16 mouse cellular contexts compared by ENCODE assay signal in the genomic region with DNA sequence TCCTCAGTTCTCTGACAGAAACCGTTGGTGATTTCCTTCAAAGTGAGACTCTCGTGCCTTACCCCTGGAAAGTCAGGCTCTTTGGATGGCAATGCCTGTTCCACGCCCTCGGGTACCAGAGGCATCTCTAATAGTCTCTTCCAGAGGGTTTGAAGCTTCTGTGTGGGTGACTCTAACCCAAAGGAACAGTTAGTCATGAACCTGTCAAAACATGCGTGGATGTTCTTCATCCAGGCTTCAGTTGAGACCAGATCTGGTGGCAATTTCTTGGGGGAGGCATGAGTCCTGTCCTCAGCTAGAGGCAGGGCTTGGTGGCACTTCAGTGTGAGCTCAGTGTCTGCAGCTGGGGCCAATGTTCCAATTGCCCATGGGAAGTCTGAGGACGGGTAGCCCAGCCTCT.
"Had no signal": no experiment of that assay in that cellular context is flagged by ENCODE, and none has a peak within 500 bp of the region (broad histone marks: within the 10 kb centered on the region; RNA-seq: fewer than 3 reads in every experiment).

No protein-coding gene starts in this region.

- H3K4me1 ChIP-seq: midbrain, embryonic 13.5 days; midbrain, embryonic 15.5 days; stomach, embryonic 15.5 days had no signal

- DNase-seq: lung, adult 2 months; lung, postnatal 14 days; lung, postnatal 36 days; right cerebral cortex, postnatal 14 days; thymus, adult 18-20 months; thymus, postnatal 14 days; thymus, postnatal 36 days had no signal

- H3K4me3 ChIP-seq: lung, embryonic 15.5 days; midbrain, embryonic 13.5 days; midbrain, embryonic 15.5 days; neural tube, embryonic 13.5 days; neural tube, embryonic 15.5 days; stomach, embryonic 15.5 days had no signal

- H3K27ac ChIP-seq: liver, embryonic 14.5 days; lung, embryonic 15.5 days; macrophage; midbrain, embryonic 13.5 days; midbrain, embryonic 15.5 days; neural tube, embryonic 13.5 days; neural tube, embryonic 15.5 days; stomach, embryonic 15.5 days; stomach, postnatal 0 days had no signal
